Mouse (Mus musculus) small intestine, adult 2 months (tissue): ENCODE measurements at regions not wholly inside any gene's neighbourhood (a gene's known extent, or its start where the extent isn't known, plus 50 kb on each side); places are given as distances from the start of the nearest gene placed in this dataset.

ENCODE experiments used
- CTCF ChIP-seq: fragments of 200-500 bp; IDR thresholded peaks from 2 replicates; pipeline ENCODE4 v1.5.1; 2012; ENCODE audit warnings: low read depth, mild to moderate bottlenecking, control low read depth, inconsistent platforms, low read length, moderate library complexity, mixed read lengths; ENCODE audit not compliant: insufficient replicate concordance, insufficient read length; ENCODE audit errors: extremely low read depth
- POLR2A ChIP-seq: fragments of 200-500 bp; IDR thresholded peaks from 2 replicates; pipeline ENCODE4 v1.6.1; 2012; ENCODE audit warnings: low read depth, mild to moderate bottlenecking, control low read depth, inconsistent platforms, low read length, moderate library complexity

GRCm38 (mm10) chr3:150852107-150852506, 585.6 kb upstream of the Adgrl4 start:
- TF ChIP-seq CTCF, result no peak
- no peak for TF ChIP-seq POLR2A
